Mouse (Mus musculus): ENCODE data around the gene Acot11. TPM values are rescaled to one million over a fixed set of nuclear protein-coding genes. Genes with fewer than 3 reads are reported as not detected.
"Not testable (repeated sequence)": the region's sequence is repeated elsewhere in the genome, so short reads cannot be mapped to it uniquely, and the experiment has no call there.

Acot11 gene
- total and polyA plus RNA-seq, 3 experiments: 2.3 to 6.8 (median 4.3) TPM

- Histone ChIP-seq H3K79me2 (replicated peaks; ENCODE audit: control insufficient read depth, extremely low read depth, insufficient read depth, poor library complexity, severe bottlenecking) (no peaks in the 10 kb centered on the region; the same call in 1 of the 2 replicates), H3K9ac (ENCODE audit: insufficient read depth, low read depth) (no peak overlapping the region), H3K9me3 (replicated peaks; ENCODE audit: low read length) (no peaks in the 10 kb centered on the region), H3K4me1 (ENCODE audit: control insufficient read depth in 1 of 2, insufficient read depth in 2 of 2) (peaks cover 27 to 71% of the 10 kb centered on the region in 2 experiments), H3K27ac (ENCODE audit: insufficient read depth, low read depth) (no peak overlapping the region), H3K4me3 (replicated peaks in 1 of 3; ENCODE audit: low read depth in 2 of 3, low read length in 2 of 3, poor library complexity in 1 of 3) (no peak overlapping the region), H3K27me3 (replicated peaks) (no peaks in the 10 kb centered on the region), H3K36me3 (replicated peaks in 1 of 2; ENCODE audit: control insufficient read depth in 1 of 2, insufficient read depth in 1 of 2, low read length in 1 of 2) (peaks cover 3 to 21% of the 10 kb centered on the region in 2 experiments), H3K4me2 (ENCODE audit: insufficient read depth, low read depth, poor library complexity, severe bottlenecking) (no peak overlapping the region)
- DNase-seq (ENCODE audit: extremely low read depth): no peak
- in situ Hi-C loops (cut with MboI; ENCODE audit: low pct_ligation_motif_present, low pct_unique_long_range_greater_than_20kb, low sequenced_read_pairs) (loop anchor here (10.0 kb wide), 1 partner anchor 157 kb away; no protein-coding TSS in a partner anchor), dilution Hi-C loops (cut with MboI; ENCODE audit: extremely low pct_ligation_motif_present, extremely low pct_unique_long_range_greater_than_20kb, low sequenced_read_pairs) (no loop called here)
- TF ChIP-seq CTCF (conservative IDR thresholded peaks at IDR 0.05 in 1 of 2, IDR thresholded peaks at IDR 0.05 in 1 of 2; ENCODE audit: low read depth in 2 of 2, low read length in 2 of 2) (peak in 1 of 2 experiments; percentile 20; a peak in 1 of 4 replicates), NELFE (IDR thresholded peaks at IDR 0.05; ENCODE audit: low read depth, low read length) (no peak)
These were observed 12.5 kb downstream of the Acot11 start for GRCm38 (mm10) chr4:106792276-106792675.

- peak overlapping the region in 2 of 3 experiments; percentile 10 to 43 for H3K4me3 ChIP-seq (replicated peaks in 1 of 3; ENCODE audit: low read depth in 2 of 3, low read length in 2 of 3, poor library complexity in 1 of 3)
- in situ Hi-C loops (cut with MboI; ENCODE audit: low pct_ligation_motif_present, low pct_unique_long_range_greater_than_20kb, low sequenced_read_pairs) (loop anchor here (10.0 kb wide), 1 partner anchor 156 kb away; no protein-coding TSS in a partner anchor), dilution Hi-C loops (cut with MboI; ENCODE audit: extremely low pct_ligation_motif_present, extremely low pct_unique_long_range_greater_than_20kb, low sequenced_read_pairs) (no loop called here)
- no peak for DNase-seq (ENCODE audit: extremely low read depth)
- peak overlapping the region; percentile 57 for H3K4me2 ChIP-seq (ENCODE audit: insufficient read depth, low read depth, poor library complexity, severe bottlenecking)
- H3K9me3 ChIP-seq (replicated peaks; ENCODE audit: low read length): no peaks in the 10 kb centered on the region
- TF ChIP-seq GABPA (IDR thresholded peaks at IDR 0.05; ENCODE audit: insufficient replicate concordance, low read depth, low read length) (no peak), ETS1 (conservative IDR thresholded peaks at IDR 0.05; ENCODE audit: low read depth, low read length) (no peak), MAFK (IDR thresholded peaks at IDR 0.05; ENCODE audit: insufficient replicate concordance, low read length) (no peak), MAX (IDR thresholded peaks at IDR 0.05; ENCODE audit: low read length) (no peak), JUN (IDR thresholded peaks at IDR 0.05; ENCODE audit: insufficient read depth, low read depth, low read length) (no peak), MEF2A (IDR thresholded peaks at IDR 0.05; ENCODE audit: borderline replicate concordance, low read depth, low read length) (no peak), SMC3 (IDR thresholded peaks at IDR 0.05; ENCODE audit: low read depth, low read length) (no peak), ZKSCAN1 (IDR thresholded peaks at IDR 0.05; ENCODE audit: borderline replicate concordance, low read depth, low read length) (no peak)
- H3K27me3 ChIP-seq (replicated peaks): no peaks in the 10 kb centered on the region
- no peaks in the 10 kb centered on the region; the same call in 1 of the 2 replicates for H3K79me2 ChIP-seq (replicated peaks; ENCODE audit: control insufficient read depth, extremely low read depth, insufficient read depth, poor library complexity, severe bottlenecking)
- peak overlapping the region; percentile 7; the same call in 1 of the 2 replicates for H3K9ac ChIP-seq (ENCODE audit: insufficient read depth, low read depth)
- H3K36me3 ChIP-seq (replicated peaks in 1 of 2; ENCODE audit: control insufficient read depth in 1 of 2, insufficient read depth in 1 of 2, low read length in 1 of 2): peaks cover 0 to 13% of the 10 kb centered on the region in 2 experiments
- peak overlapping the region; percentile 97 for H3K27ac ChIP-seq (ENCODE audit: insufficient read depth, low read depth)
- peaks cover 38 to 83% of the 10 kb centered on the region in 2 experiments for H3K4me1 ChIP-seq (ENCODE audit: control insufficient read depth in 1 of 2, insufficient read depth in 2 of 2)
These were observed 13.9 kb downstream of the Acot11 start for GRCm38 (mm10) chr4:106790938-106791337.

GRCm38 (mm10) chr4:106790218-106790617 is 14.6 kb downstream of the Acot11 start:
- H3K27ac ChIP-seq (ENCODE audit: insufficient read depth, low read depth): peak overlapping the region; percentile 97
- peaks cover 43 to 86% of the 10 kb centered on the region in 2 experiments for H3K4me1 ChIP-seq (ENCODE audit: control insufficient read depth in 1 of 2, insufficient read depth in 2 of 2)
- dilution Hi-C loops (cut with MboI; ENCODE audit: extremely low pct_ligation_motif_present, extremely low pct_unique_long_range_greater_than_20kb, low sequenced_read_pairs): not testable (repeated sequence)

More at GRCm38 (mm10) chr4:106790218-106790617, 14.6 kb downstream of the Acot11 start:
- peak; percentile 41 for DNase-seq (ENCODE audit: extremely low read depth)
- not testable (repeated sequence) for H3K27me3 ChIP-seq (replicated peaks); H3K9me3 ChIP-seq (replicated peaks; ENCODE audit: low read length); H3K79me2 ChIP-seq (replicated peaks; ENCODE audit: control insufficient read depth, extremely low read depth, insufficient read depth, poor library complexity, severe bottlenecking)
- H3K4me3 ChIP-seq (replicated peaks in 1 of 3; ENCODE audit: low read depth in 2 of 3, low read length in 2 of 3, poor library complexity in 1 of 3): peak overlapping the region; percentile 45 to 47 (median 46)
- H3K36me3 ChIP-seq (replicated peaks in 1 of 2; ENCODE audit: control insufficient read depth in 1 of 2, insufficient read depth in 1 of 2, low read length in 1 of 2): peaks cover 0 to 13% of the 10 kb centered on the region in 2 experiments
- TF ChIP-seq RAD21 (IDR thresholded peaks at IDR 0.05; ENCODE audit: low read depth, low read length) (peak; percentile 48), TCF12 (IDR thresholded peaks at IDR 0.05; ENCODE audit: low read depth, low read length) (0 out of 2 replicates have a peak, but pooled peaks have one; percentile 3), USF1 (IDR thresholded peaks at IDR 0.05; ENCODE audit: low read depth, low read length) (peak; percentile 32; the same call in 1 of the 2 replicates), SMC3 (IDR thresholded peaks at IDR 0.05; ENCODE audit: low read depth, low read length) (peak; percentile 60), MYC (IDR thresholded peaks at IDR 0.05; ENCODE audit: low read depth, low read length) (peak; percentile 43; the same call in 1 of the 2 replicates), USF2 (conservative IDR thresholded peaks at IDR 0.05; ENCODE audit: low read depth, low read length) (peak; percentile 39), CTCF (conservative IDR thresholded peaks at IDR 0.05 in 1 of 2, IDR thresholded peaks at IDR 0.05 in 1 of 2; ENCODE audit: low read depth in 2 of 2, low read length in 2 of 2) (peak in 1 of 2 experiments; percentile 73; a peak in 2 of 4 replicates)
- in situ Hi-C loops (cut with MboI; ENCODE audit: low pct_ligation_motif_present, low pct_unique_long_range_greater_than_20kb, low sequenced_read_pairs): loop anchor here (10.0 kb wide), 1 partner anchor 155 kb away; no protein-coding TSS in a partner anchor
- peak overlapping the region; percentile 87 for H3K4me2 ChIP-seq (ENCODE audit: insufficient read depth, low read depth, poor library complexity, severe bottlenecking)
- H3K9ac ChIP-seq (ENCODE audit: insufficient read depth, low read depth): peak overlapping the region; percentile 37

Data from CH12.LX (cell line).